Mouse (Mus musculus) fat pad, adult 2 months (tissue): ENCODE measurements at regions not wholly inside any gene's neighbourhood (a gene's known extent, or its start where the extent isn't known, plus 50 kb on each side); places are given as distances from the start of the nearest gene placed in this dataset.

Source experiments
- DNase-seq: peaks from one replicate; pipeline ENCODE4 v3.0.0-alpha.2; 2011; ENCODE audit warnings: low read depth, low spot score; ENCODE audit errors: extremely low read depth

DNA sequence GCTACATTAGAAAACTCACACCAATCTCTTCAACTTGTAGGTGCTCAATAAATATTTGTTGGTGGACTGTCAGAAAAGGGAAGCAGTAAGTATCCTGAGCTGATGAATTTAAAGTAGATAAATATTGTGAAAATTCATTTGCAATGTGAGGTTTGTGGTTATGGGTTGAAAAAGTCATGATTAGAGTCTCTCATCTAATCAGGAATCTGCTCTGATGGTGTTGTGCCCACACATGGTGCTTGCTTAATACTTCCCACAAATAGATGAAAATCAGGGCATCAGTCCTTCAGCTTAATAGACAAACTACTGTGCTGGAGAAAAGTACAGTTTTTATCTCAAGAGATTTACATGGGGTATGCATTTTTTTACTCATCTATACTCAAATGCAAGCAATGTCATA is 59.9 kb downstream of the S1pr1 start:
- DNase-seq: no peak

DNA sequence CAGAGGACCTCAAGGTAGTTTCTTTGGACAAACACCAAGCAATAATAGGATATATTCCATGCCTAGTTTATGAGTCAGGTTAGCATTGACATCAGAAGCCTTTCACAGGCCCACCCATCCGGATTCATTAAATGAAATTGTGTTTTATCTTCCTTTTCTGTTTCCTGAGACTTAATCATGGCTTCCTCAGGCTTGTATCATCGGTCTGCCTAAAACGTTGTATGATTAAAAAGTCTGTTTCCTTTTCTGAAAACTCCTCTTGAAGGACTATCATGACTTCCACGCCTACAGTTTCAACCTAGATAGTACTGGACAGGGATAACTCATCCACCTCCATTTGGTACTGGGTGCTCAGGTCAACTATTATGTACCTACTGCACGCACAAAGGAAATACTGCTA is 62.6 kb downstream of the S1pr1 start:
- no peak for DNase-seq

DNA sequence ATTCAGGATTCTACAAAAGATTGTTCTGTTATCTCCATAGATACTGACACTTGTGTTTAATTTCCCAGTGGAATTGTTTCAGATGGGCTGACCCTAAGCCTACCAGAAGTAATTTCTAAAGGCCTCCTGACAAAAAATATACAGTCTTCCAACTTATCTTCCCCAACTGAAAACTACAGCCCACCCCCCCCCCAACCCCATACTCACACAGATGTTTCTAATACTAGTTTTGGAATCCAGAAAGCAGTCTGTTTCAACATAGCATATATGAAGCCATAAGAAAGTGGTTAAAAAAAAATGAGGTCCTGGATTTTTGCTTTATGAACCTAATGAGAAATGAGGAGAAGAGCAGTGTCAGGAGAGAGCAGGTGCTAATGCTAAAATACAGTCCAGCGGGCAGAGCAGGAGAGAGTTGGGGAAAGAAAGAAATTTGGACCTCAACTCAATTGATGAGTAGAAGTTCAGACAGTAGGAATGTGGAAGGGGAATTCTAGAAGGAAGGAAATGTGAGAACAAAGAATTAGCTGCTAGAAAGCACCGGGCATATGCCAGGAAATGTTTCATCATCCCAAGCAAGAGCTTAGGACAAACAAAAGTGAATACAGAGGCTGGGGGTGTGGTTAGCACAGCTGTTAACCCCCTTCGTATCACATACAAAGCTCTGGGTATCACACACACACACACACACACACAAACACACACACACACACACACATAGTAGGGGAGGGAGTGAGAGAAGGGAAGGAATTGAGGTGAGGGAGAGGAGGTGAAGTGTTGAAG is 65.3 kb downstream of the S1pr1 start:
- no peak for DNase-seq

DNA sequence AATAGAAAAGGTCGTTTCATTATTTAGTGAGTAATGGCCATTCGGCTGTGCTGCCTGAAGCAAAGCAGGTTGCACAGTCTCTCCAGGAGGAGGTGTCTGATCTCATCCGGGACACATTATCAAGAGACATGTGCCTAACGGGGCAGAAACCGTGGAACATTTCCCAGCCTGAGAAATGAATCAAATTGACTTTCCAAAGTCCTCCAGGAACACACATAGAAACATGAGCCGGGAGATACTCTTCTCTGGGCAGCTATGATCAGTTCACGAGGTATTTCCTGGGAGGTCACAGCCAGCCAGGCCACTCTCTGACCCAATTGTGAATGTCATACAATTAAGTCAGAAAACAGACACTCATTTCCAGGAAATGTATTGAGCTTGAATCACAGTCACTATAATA is 67.9 kb downstream of the S1pr1 start:
- DNase-seq: no peak

DNA sequence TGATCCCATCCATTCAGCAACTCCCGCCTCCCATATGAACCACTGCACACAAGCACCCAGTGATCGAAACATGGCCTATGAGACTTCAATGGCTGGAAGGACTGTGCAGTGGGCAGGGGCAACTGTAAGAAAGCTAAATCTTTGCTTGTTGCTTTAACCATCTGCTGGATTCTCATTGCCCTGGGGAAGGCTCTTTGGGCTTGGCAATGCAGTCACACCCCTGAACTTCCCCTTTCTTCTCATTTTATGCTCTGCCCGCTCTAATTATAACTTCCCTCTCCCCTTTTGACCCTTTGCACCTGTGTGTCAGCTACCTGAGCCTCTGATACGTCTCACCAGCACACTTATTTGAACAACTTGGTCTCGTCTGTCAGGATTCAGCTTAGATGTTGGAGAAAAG is 70.6 kb downstream of the S1pr1 start:
- DNase-seq: no peak

DNA sequence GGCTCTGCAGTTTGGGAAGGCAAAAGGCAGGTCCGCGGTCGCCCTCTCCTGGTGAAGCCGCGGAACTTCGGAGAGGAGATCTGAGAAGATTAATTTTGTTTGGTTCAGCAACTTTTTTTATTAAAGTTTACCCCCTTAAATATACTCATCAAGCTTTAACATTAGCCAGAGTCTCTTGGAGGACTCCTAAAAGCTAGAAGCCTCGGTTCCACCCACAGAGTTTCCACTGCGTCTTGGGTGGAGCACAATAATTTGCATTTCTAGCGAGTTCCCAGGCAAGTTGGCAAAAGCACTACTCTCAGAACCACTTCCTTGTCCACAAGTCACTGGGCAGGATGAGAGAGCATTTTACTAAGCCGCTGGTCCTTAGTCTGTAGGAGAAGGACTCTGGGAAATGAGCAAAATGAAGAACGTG is 72.0 kb downstream of the S1pr1 start:
- no peak for DNase-seq

DNA sequence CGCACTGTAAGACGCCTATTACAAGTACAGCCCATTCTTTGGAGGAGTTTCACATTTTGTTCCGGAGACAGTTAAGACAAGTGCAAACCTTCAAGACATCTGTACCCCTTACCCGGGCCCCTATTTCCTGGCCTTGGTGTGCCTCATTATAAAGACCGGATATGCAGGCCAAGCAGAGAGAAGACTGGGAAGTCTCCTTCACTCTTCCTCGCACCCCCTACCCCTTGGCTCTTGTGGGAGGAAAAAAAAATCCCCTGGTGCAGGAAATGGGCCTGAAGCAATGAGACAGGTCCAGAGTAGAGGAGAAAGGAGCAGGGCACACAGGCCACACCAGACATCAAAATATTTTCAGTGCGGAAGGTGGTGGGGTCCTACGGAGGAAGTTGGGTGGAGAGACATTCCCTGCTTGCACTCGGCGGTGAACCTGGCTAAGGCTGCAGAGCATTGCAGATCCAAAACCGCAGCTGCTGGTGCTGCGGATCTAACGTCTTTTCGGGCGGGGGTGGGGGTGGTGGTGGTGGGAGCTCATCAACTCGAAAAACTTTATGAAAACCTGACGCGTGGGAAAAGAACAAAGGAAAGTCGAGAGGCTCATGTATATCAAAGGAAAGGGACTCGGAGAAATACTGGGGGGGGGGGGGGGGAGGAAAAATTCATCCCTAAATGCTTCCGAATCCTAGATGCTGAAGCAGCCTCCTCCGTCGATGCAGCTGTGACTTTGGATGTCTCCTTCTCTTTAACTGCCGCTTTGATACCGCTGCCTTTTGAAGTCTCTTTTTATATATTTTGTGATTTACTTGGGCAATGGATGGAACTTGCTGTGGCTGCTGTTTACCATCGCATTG is 72.6 kb downstream of the S1pr1 start:
- no peak for DNase-seq

DNA sequence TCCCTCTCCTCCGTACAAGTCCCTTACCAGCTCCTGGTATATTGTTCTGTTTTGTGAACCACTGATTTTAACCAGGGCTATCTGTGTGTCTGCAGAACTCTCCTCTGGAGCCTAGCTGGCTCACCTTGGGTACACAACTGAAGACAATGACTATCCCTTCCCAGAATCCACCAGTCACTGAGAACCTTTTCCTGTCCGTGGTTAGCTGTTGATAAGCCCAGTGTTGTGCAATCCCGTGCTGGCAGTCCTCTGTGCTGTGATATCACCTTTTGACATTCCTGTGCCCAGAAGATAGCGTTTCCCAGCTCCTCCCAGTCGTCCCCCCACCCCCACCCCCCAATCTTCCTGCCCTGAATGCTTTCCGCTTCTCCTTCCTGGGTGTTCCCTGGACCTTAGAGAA is 73.5 kb downstream of the S1pr1 start:
- no peak for DNase-seq

DNA sequence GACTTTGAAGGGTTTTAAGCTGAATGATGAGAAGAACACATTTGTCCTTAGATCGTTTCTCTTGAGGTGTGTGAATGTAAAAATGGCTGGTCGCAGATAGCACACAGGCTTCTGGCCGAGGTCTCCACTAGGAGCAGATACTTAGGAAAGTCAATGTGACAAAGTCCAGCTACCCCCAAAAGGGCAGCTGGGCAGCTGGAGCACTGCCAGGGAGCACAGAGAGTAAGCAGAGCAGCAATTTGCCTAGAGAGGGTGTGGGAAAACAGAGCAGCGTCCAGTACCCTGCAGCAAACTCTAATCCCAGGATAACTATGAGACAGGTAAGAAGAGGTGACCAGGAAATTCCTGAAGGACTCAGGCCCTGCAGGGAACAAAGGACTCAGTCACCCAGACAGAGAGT is 79.4 kb downstream of the S1pr1 start:
- no peak for DNase-seq

DNA sequence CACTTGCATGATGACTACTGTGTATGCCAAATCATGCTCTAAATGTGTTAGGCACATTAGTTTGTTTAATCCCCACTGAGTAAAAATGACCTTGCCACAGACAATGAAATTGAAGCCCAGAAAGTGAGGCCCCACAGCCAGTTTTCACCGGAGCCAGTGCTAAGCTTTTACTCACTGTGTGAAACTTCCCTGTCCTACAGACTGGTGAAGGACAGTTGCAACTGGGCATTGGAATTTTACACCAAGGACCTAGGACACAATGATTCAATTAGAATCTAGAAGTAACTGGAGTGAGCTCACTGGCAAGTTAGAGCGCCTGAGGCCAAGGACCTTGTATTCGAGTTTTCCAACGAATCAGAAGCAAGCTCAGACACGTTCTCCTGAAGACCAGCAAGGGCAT is 79.8 kb downstream of the S1pr1 start:
- no peak for DNase-seq

DNA sequence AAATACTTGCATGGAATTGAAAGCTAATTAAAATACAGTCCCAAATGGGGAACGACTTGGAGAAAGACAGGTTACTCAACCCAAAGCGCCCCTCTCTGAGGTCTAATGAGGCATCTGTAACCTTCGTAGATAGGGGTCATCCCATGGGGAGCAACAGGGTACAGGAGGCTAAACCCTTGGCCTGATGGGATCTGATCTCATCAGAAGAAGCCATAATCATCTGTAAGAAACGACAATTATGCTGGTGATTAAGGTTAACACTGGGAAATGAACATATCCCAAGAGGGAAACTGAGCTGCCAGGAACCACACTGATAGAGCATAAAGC is 82.5 kb downstream of the S1pr1 start:
- no peak for DNase-seq

DNA sequence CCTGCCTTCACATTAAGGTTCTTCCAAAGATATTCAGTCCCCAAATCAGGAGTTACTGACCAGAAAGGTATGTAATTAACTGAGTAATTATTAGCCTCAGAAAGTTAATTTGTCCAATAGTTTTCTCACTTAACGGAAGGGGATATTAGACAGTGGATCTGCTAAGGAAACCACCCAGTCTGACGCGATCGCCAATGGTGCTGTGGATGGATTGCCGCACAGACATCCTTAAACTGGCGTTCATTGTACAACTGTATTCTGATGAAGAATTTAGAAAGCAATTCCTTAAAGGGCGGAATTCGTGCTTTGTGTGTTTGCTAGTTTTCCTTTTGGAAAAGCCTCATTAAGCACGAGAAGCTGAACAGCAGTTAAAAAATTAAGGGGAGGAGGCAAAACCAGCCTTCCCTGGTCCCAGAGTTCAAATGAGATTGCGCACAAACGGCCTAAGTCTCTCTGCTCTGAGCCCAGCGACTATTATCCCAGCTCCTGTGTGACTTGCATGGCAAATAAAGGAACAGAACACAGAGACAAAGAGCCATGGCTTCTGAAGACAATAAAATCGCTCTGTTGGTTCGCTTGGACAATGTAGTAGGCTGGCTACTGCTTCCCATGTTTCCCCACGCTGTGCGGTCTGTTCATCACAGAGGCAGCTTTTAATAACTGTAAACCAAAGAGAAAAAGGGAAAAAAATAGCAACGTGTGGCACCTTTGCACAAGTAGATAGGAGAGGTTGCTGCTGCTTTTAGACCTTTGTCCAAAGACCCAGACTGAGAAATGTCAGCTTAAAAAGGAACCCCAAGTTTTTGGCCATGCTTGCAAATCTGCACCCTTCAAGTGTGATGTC is 83.1 kb downstream of the S1pr1 start:
- DNase-seq: no peak

DNA sequence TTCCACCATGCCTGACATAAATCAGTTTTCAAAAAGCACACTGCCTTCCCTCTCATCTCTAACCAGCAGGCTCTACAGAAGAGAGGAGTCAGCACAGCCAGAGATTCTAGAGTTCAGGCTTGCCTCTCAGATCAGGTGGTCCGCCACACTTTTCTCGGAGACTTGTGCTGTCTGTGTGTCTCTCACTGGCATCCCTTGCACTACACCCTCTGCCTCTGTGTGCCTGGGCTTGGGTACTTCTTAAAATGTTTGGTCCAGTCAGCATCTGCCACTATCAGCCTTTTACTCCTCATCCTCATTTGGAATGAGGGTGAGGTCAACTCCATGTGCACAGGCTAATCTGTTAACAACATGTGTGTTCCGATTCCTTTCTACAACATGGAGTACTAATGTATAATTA is 92.0 kb downstream of the S1pr1 start:
- DNase-seq: no peak

DNA sequence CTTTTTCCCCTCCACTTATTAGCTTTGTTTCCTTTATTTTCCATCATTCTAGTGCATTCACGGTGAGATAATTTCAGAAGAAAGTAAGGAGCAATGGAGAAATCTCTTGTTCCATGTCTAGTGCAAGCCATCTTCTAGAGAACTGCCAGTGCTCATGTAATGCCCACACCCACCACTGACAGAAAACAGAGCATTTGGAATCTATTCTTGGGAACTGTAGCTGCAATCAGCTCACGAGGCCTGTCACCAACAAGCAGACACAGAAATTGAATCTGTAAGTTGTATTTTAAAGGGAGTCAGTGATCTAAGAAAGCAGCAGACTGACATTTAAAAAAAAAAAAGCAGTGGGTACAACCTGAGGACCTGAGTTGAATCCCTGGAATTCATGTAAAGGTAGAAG is 92.6 kb downstream of the S1pr1 start:
- no peak for DNase-seq

DNA sequence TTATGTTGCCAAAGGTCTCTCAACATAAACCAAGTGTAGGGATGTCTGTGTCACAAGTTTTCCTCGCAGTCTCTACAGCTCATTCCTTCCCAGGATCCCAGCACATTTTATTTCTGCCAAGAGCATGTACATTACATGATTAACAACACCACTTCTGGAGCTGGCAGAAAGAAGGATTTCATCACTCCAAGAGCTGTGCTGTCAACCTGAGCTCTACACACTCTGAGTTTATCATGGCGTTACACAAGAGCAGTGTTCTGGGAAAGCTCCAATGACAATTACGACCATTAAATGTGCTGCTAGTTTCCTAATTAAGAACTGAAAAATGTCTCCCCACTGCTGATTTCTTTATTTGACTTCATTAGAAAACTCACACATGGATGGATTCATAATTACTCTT is 94.9 kb downstream of the S1pr1 start:
- DNase-seq: peak; percentile 8

DNA sequence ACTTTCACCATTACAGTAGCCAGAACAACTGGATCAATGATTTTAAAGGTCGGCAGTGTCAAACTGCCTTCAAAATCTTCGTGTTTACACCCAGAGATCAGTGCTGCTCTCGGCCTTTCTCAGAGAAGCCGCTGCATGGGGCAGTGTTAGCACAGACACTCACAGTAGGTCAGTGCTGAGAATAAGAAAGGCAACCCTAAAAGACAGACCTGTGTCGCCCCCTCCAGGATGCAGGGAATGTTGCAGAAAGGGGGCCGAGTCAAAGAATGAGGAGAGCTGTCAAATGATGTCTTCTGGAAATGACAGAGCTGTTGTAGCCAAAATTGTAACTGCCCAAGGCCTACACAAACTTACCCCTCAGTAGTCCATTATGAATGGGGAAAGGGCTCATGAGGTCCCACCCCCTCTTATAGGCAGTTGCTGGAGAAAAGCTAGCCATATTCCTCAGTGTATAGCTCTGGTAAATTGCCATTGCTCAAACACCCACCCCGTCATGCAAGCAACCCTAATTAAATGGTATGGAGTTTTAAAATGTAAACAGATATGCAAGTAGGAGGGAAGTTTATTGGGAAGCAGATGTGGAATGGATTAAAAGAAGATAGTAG is 98.8 kb downstream of the S1pr1 start:
- DNase-seq: no peak

DNA sequence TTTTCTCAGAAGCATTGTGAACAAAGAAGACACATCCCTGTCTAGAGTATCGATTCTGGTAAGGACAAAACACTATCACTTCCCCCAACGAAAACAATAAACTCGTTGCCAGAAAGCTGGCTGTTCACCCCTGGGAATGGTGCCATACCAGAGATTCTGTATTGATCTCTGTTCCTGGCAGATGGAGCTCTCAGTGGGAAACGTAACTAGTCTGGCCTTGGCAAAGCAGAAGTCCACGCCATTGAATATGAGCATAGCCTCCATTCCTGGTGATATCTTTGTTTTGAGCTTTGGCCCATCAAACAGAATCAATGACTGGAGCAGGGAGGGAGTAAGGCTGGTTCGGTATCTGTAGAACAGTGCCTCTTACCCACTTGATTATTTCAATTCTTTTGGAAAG is 102.0 kb downstream of the S1pr1 start:
- no peak for DNase-seq

DNA sequence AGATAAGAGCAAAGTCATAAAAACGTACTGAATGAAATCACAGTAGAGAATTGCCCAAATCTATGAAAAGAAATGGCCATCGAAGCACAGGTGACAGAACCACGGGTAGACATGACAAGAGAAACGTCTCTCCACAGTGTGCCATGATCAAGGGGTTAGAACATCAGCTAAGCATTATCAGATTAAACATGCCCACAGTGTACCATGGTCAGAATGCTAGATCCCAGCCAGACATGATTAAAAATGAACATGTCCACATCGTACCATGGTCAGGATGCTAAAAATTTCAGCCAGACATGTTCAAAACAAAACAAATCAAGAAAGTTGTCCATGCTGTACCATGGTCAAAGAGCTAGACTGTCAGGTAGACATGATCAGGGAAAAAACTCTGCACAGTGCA is 106.8 kb downstream of the S1pr1 start:
- DNase-seq: no peak

DNA sequence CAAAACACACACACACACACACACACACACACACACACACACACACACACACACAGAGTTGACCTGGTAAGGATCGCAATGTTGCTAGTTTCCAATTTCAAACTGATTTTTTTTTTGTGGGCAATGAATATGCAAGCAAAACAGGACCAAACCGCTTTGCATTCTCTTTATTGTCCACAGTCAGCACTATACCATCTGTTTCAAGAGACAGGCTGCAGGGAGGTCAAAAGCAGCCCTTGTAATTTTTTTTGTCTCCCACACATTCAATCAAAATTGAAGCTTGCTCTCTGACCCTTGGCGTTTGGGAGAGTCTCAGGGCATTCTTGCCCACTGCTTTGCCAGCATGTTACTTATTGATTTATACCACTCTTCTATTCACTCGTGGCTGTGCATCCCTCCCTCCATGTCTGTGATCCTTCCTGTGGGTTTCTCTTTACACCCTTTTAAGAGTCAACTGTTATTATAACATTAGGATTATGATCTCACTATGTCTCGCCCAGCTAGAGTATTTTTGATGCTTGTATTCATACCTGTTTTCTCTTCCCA is 110.1 kb downstream of the S1pr1 start:
- DNase-seq: no peak

DNA sequence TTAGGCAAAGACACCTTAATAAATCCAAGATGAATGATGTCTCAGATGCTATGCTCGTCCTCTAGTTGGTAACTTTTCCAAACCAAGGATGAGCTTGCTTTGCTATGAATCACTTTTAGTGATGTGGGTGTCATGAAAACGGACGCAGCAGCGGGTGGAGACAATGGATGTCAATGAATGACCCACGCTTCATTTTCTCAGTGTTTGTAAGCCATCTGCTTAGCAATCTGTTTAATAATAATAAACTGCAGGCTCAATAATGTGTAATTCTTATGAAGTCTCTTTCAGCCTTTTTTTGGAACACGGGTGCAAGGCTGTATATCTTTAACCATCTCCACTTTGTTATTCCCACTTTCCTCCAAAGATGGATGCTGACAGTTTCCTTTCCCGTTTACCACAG is 110.6 kb downstream of the S1pr1 start:
- DNase-seq: no peak

DNA sequence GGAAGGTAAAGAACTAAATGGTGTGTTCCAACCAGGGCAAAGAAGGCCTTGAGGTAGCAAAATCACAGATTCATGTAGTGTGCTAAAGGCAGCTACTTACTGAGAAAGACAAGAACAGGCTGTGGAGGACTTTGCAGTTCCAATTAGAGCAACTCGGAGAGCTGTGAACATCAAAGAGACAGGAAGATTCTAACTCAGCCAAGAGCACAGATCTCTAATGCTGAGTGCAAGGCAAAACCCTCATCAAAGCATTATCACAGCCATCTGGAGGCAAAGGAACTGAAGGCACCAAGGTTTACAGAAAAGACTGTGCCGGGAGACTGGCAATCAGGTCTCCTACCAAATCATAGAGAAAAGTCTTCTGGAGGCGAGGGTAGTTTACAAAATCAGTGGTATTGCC is 111.1 kb downstream of the S1pr1 start:
- no peak for DNase-seq
